Mouse (Mus musculus): ENCODE measurements around the gene Cdk5rap2. TPM values are rescaled to one million over a fixed set of nuclear protein-coding genes. Genes with fewer than 3 reads are reported as not detected.

The Cdk5rap2 gene
- total RNA-seq, 1 experiment = 23.9 TPM

DNA sequence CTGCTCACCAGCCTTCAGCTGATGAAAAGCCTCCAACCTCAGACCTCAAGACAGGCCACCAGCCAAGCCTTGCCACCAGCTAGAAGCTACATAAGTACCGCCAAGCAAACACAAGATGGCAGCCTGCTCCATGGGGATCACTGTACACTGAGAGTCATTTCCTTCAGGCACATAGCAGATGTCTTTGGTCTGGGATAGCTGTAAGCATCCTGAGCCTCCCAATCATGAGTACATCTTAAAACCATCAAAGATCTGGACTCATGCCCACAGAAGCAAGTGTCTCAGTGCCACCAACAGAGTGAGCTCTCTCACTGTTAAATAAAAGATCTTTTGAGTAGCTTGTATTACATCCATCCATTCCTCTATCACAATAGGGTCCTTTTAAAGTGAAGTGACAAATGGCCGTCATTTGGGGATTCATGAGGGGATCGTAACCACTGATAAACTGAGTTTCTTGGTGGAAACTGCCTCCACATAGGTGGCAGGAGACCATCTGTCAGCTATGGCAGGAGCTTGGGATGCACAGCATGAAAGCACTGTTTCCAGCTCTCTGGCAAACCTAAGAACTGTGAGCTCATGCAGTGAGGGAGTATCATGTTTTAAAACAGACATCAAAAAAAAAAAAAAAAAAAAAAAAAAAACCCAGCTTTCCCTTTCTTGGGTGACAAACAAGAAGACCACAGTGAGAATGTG lies 150.4 kb downstream of the Cdk5rap2 start:
- in situ Hi-C loops (cut with MboI; ENCODE audit: low sequenced_read_pairs in 2 of 2, unreplicated experiment in 2 of 2) = no loop called here
- H3K4me1 ChIP-seq (ENCODE audit: control insufficient read depth in 2 of 2, insufficient read depth in 2 of 2, low read length in 2 of 2, poor library complexity in 1 of 2) = no peaks in the 10 kb centered on the region
- H3K4me3 ChIP-seq (ENCODE audit: insufficient read depth in 1 of 2, low read depth in 1 of 2, low read length in 2 of 2, poor library complexity in 1 of 2, severe bottlenecking in 1 of 2) = no peak overlapping the region
- no peak overlapping the region for H3K9ac ChIP-seq (ENCODE audit: insufficient read depth, low read depth, low read length, poor library complexity, severe bottlenecking)
- H3K27ac ChIP-seq (ENCODE audit: insufficient read depth, low read depth, low read length, poor library complexity, severe bottlenecking) = no peak overlapping the region
- no peak for DNase-seq (ENCODE audit: low read depth, low spot score)
- TF ChIP-seq ZNF384 (IDR thresholded peaks at IDR 0.05; ENCODE audit: low read depth, low read length) = no peak
- TF ChIP-seq MAFK (IDR thresholded peaks at IDR 0.05; ENCODE audit: insufficient read depth, low read depth, low read length) = no peak
- TF ChIP-seq HCFC1 (IDR thresholded peaks at IDR 0.05; ENCODE audit: borderline replicate concordance, insufficient read depth, low read length) = no peak
- TF ChIP-seq CHD2 (IDR thresholded peaks at IDR 0.05; ENCODE audit: low read depth, low read length) = no peak
- H3K36me3 ChIP-seq (ENCODE audit: control insufficient read depth, insufficient read depth, low read length, poor library complexity, severe bottlenecking) = peaks cover 25% of the 10 kb centered on the region; the same call in 1 of the 2 replicates
- no peaks in the 10 kb centered on the region for H3K9me3 ChIP-seq (ENCODE audit: control insufficient read depth, insufficient read depth, low read depth, low read length)

DNA sequence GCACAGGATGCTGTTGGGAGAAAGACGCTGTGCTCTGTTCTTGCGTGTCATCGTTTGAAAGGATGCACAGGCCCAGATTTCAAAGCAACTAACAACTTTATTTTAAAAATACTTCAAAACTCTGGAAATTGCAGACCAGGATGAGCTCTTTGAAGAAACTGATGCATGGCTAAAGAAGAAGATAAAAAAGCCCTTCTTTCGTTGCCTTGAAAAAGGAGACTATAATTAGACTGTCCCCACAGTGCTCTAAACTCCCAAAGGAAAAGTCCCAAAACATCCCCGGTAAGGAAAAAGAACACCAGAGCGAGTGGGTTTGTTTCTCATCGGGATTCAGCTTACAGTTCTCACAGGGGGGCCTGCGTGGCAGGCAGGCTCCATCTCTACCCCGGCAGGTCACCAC lies 151.4 kb downstream of the Cdk5rap2 start:
- TF ChIP-seq ZNF384 (IDR thresholded peaks at IDR 0.05; ENCODE audit: low read depth, low read length) = no peak
- TF ChIP-seq MAFK (IDR thresholded peaks at IDR 0.05; ENCODE audit: insufficient read depth, low read depth, low read length) = no peak
- TF ChIP-seq ZC3H11A (IDR thresholded peaks at IDR 0.05; ENCODE audit: borderline replicate concordance, low read depth, low read length) = no peak
- no peak for TF ChIP-seq HCFC1 (IDR thresholded peaks at IDR 0.05; ENCODE audit: borderline replicate concordance, insufficient read depth, low read length)
- no peak for TF ChIP-seq CHD2 (IDR thresholded peaks at IDR 0.05; ENCODE audit: low read depth, low read length)
- Histone ChIP-seq H3K9ac (ENCODE audit: insufficient read depth, low read depth, low read length, poor library complexity, severe bottlenecking) (no peak overlapping the region), H3K36me3 (ENCODE audit: control insufficient read depth, insufficient read depth, low read length, poor library complexity, severe bottlenecking) (peaks cover 18% of the 10 kb centered on the region; the same call in 1 of the 2 replicates), H3K4me3 (ENCODE audit: insufficient read depth in 1 of 2, low read depth in 1 of 2, low read length in 2 of 2, poor library complexity in 1 of 2, severe bottlenecking in 1 of 2) (no peak overlapping the region), H3K4me1 (ENCODE audit: control insufficient read depth in 2 of 2, insufficient read depth in 2 of 2, low read length in 2 of 2, poor library complexity in 1 of 2) (no peaks in the 10 kb centered on the region), H3K9me3 (ENCODE audit: control insufficient read depth, insufficient read depth, low read depth, low read length) (no peaks in the 10 kb centered on the region), H3K27ac (ENCODE audit: insufficient read depth, low read depth, low read length, poor library complexity, severe bottlenecking) (no peak overlapping the region)
- DNase-seq (ENCODE audit: low read depth, low spot score) = no peak
- in situ Hi-C loops (cut with MboI; ENCODE audit: low sequenced_read_pairs in 2 of 2, unreplicated experiment in 2 of 2) = no loop called here

DNA sequence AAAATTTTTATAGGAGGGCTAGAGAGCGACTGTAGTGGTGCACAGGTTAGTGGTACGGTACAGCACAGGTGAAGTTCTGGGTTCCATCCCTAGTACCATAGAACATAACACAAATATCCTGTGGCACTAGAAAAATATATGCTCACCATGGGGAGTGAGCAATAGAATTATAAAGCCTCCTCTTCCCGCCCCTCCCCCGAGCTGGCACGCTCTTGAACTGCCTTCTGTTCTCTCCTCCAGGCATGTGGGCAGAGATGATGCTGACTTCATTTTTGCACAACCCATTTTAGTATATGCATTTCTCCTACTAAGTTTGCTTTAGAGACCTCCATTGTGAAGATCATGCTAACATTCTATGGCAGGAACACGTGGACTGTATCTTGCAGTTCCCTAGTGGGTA lies 152.0 kb downstream of the Cdk5rap2 start:
- H3K4me3 ChIP-seq (ENCODE audit: insufficient read depth in 1 of 2, low read depth in 1 of 2, low read length in 2 of 2, poor library complexity in 1 of 2, severe bottlenecking in 1 of 2) = no peak overlapping the region
- no peaks in the 10 kb centered on the region for H3K4me1 ChIP-seq (ENCODE audit: control insufficient read depth in 2 of 2, insufficient read depth in 2 of 2, low read length in 2 of 2, poor library complexity in 1 of 2)
- H3K27ac ChIP-seq (ENCODE audit: insufficient read depth, low read depth, low read length, poor library complexity, severe bottlenecking) = no peak overlapping the region
- DNase-seq (ENCODE audit: low read depth, low spot score) = no peak
- peaks cover 18% of the 10 kb centered on the region; the same call in 1 of the 2 replicates for H3K36me3 ChIP-seq (ENCODE audit: control insufficient read depth, insufficient read depth, low read length, poor library complexity, severe bottlenecking)
- no peak overlapping the region for H3K9ac ChIP-seq (ENCODE audit: insufficient read depth, low read depth, low read length, poor library complexity, severe bottlenecking)
- in situ Hi-C loops (cut with MboI; ENCODE audit: low sequenced_read_pairs in 2 of 2, unreplicated experiment in 2 of 2) = no loop called here
- no peaks in the 10 kb centered on the region for H3K9me3 ChIP-seq (ENCODE audit: control insufficient read depth, insufficient read depth, low read depth, low read length)
- TF ChIP-seq ZC3H11A (IDR thresholded peaks at IDR 0.05; ENCODE audit: borderline replicate concordance, low read depth, low read length) (no peak), CHD2 (IDR thresholded peaks at IDR 0.05; ENCODE audit: low read depth, low read length) (no peak), ZNF384 (IDR thresholded peaks at IDR 0.05; ENCODE audit: low read depth, low read length) (no peak), MAFK (IDR thresholded peaks at IDR 0.05; ENCODE audit: insufficient read depth, low read depth, low read length) (no peak), HCFC1 (IDR thresholded peaks at IDR 0.05; ENCODE audit: borderline replicate concordance, insufficient read depth, low read length) (no peak)

DNA sequence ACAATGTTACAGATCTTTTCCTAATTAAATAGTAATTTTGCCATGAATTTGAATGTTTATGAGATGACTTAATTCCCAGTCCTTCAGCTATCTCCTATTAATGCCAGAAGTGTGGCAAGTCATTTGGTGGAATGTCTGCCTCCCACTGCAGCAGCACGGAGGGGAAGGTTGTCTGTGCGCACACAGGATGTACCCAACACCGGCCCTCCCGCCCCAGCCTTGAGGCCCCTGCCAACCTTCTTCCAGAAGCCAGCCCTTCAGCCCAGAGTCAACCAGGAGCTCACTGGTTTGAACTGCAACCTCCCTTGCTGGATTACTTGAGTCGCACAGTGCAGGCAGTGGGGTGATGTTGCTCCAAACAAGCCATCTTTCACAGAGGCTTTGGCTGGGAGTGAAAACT lies 158.5 kb downstream of the Cdk5rap2 start:
- no peak for DNase-seq (ENCODE audit: low read depth, low spot score)
- Histone ChIP-seq H3K4me3 (ENCODE audit: insufficient read depth in 1 of 2, low read depth in 1 of 2, low read length in 2 of 2, poor library complexity in 1 of 2, severe bottlenecking in 1 of 2) (no peak overlapping the region), H3K27ac (ENCODE audit: insufficient read depth, low read depth, low read length, poor library complexity, severe bottlenecking) (no peak overlapping the region), H3K9me3 (ENCODE audit: control insufficient read depth, insufficient read depth, low read depth, low read length) (no peaks in the 10 kb centered on the region), H3K9ac (ENCODE audit: insufficient read depth, low read depth, low read length, poor library complexity, severe bottlenecking) (no peak overlapping the region), H3K4me1 (ENCODE audit: control insufficient read depth in 2 of 2, insufficient read depth in 2 of 2, low read length in 2 of 2, poor library complexity in 1 of 2) (no peaks in the 10 kb centered on the region), H3K36me3 (ENCODE audit: control insufficient read depth, insufficient read depth, low read length, poor library complexity, severe bottlenecking) (peaks cover 11% of the 10 kb centered on the region)
- in situ Hi-C loops (cut with MboI; ENCODE audit: low sequenced_read_pairs in 2 of 2, unreplicated experiment in 2 of 2) = no loop called here
- TF ChIP-seq CHD2 (IDR thresholded peaks at IDR 0.05; ENCODE audit: low read depth, low read length) (no peak), HCFC1 (IDR thresholded peaks at IDR 0.05; ENCODE audit: borderline replicate concordance, insufficient read depth, low read length) (no peak), ZC3H11A (IDR thresholded peaks at IDR 0.05; ENCODE audit: borderline replicate concordance, low read depth, low read length) (no peak), ZNF384 (IDR thresholded peaks at IDR 0.05; ENCODE audit: low read depth, low read length) (no peak), MAFK (IDR thresholded peaks at IDR 0.05; ENCODE audit: insufficient read depth, low read depth, low read length) (no peak)
